Mouse (Mus musculus): ENCODE measurements around the gene Btbd35f18. TPM values are rescaled to one million over a fixed set of nuclear protein-coding genes. Genes with fewer than 3 reads are reported as not detected.

Gene Btbd35f18
- total RNA-seq (2023): not detected

DNA sequence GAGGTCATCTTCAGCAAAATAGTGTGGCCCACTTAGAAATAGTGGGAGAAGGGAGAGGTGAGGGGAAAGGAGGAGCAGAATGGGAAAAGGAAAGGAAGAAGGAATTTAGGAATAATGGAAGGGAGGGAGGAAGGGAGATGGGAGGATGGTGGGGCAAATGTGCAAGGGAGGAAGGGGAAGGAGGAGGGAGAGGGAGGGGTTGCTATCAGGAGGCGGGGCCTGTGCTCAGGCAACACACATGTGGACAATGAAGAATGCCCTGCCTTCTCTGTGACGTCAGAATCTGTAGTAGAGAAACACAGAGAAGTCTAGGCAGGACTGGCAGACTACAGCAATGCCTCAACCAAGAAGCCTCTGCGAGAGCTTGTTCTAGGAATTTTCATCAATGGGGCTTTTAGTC is at the start of gene Btbd35f18:
Btbd35f18 (plus strand) TSS at position 301 of the 400 bp plus-strand sequence.

Other genes with a start within 250 kb of the Btbd35f18 start
- gene Btbd35f10, start 52.7 kb downstream of the Btbd35f18 start, total RNA-seq (2023): not detected

Data from CD4-positive naive resting alpha-beta T cell, adult 76 days (primary cell).